Mouse (Mus musculus): ENCODE measurements around the gene Tspan5. TPM values are rescaled to one million over a fixed set of nuclear protein-coding genes. Genes with fewer than 3 reads are reported as not detected.

Gene Tspan5
- polyA plus RNA-seq, 1 experiment from 2014 or later, result 12.5 TPM

DNA sequence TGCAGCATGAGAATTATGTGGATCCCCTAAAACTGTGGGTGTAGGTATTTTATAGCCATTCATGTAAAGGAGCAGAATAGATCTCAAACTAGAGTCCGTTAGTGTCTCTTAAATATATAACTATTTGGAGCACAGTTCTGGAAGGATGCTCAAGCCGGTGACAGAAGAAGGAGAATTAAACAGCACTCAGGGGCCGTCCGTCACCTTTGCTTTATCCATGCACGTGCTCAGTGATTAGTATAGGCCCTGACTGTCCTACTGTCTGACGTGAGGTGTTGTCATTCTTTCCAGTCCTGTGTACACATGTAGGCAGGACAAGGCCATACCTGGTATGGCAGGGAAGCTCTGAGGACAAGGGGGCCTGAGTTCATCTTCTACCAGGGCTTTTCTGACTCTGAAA is 116.7 kb downstream of the Tspan5 start:
- H3K4me1 ChIP-seq (replicated peaks; ENCODE audit: control insufficient read depth, insufficient read depth, low read length), result no peaks in the 10 kb centered on the region
- H3K9me3 ChIP-seq (ENCODE audit: control insufficient read depth, low read length), result no peaks in the 10 kb centered on the region
- no peak overlapping the region for H3K4me2 ChIP-seq
- H3K36me3 ChIP-seq (ENCODE audit: control insufficient read depth, insufficient read depth, low read length), result no peaks in the 10 kb centered on the region
- DNase-seq (ENCODE audit: low spot score) (no peak), ATAC-seq (replicated peaks; ENCODE audit: low FRiP score) (no peak)
- no peaks in the 10 kb centered on the region for H3K27me3 ChIP-seq (replicated peaks; ENCODE audit: control insufficient read depth, insufficient read depth, low read length)
- no peak overlapping the region for H3K27ac ChIP-seq (ENCODE audit: low read depth, low read length)
- H3K9ac ChIP-seq (ENCODE audit: low read depth, low read length), result no peak overlapping the region
- no peak overlapping the region for H3K4me3 ChIP-seq (ENCODE audit: low read depth, low read length)
- 85% methylated on average over 6 of the region's 6 CpGs for WGBS

DNA sequence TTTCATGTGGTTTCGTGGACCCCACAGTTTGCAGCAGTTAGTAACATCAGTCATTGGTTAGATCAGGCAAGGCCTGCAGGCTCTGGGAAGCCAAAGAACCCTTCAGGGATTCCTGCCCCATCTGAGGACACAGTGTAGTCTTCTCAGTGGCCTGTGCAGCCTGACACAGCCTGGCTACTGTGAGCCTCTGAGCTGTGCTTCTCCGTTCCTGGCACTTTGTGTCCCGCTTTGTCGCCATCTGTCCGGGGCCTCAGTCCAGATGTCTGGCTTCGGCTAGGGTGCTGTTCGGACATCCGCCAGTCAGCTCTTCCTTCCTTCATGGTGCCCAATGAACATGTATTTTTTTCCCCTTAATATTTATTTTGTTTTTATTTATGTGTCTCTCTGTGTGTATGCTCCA is 117.2 kb downstream of the Tspan5 start:
- no peak overlapping the region for H3K4me2 ChIP-seq
- ATAC-seq (replicated peaks; ENCODE audit: low FRiP score) (no peak), DNase-seq (ENCODE audit: low spot score) (no peak)
- 86% methylated on average over 8 of the region's 8 CpGs for WGBS
- H3K27me3 ChIP-seq (replicated peaks; ENCODE audit: control insufficient read depth, insufficient read depth, low read length), result no peaks in the 10 kb centered on the region
- H3K27ac ChIP-seq (ENCODE audit: low read depth, low read length), result no peak overlapping the region
- H3K9me3 ChIP-seq (ENCODE audit: control insufficient read depth, low read length), result no peaks in the 10 kb centered on the region
- no peak overlapping the region for H3K4me3 ChIP-seq (ENCODE audit: low read depth, low read length)
- H3K36me3 ChIP-seq (ENCODE audit: control insufficient read depth, insufficient read depth, low read length), result no peaks in the 10 kb centered on the region
- no peak overlapping the region for H3K9ac ChIP-seq (ENCODE audit: low read depth, low read length)
- no peaks in the 10 kb centered on the region for H3K4me1 ChIP-seq (replicated peaks; ENCODE audit: control insufficient read depth, insufficient read depth, low read length)

GRCm38 (mm10) chr3:138859666-138860065 is 117.7 kb downstream of the Tspan5 start:
- Histone ChIP-seq H3K9ac (ENCODE audit: low read depth, low read length) (no peak overlapping the region), H3K4me2 (no peak overlapping the region), H3K4me3 (ENCODE audit: low read depth, low read length) (no peak overlapping the region), H3K36me3 (ENCODE audit: control insufficient read depth, insufficient read depth, low read length) (no peaks in the 10 kb centered on the region), H3K9me3 (ENCODE audit: control insufficient read depth, low read length) (no peaks in the 10 kb centered on the region), H3K4me1 (replicated peaks; ENCODE audit: control insufficient read depth, insufficient read depth, low read length) (no peaks in the 10 kb centered on the region), H3K27me3 (replicated peaks; ENCODE audit: control insufficient read depth, insufficient read depth, low read length) (no peaks in the 10 kb centered on the region), H3K27ac (ENCODE audit: low read depth, low read length) (no peak overlapping the region)
- WGBS, result 77% methylated on average over 8 of the region's 8 CpGs
- DNase-seq (ENCODE audit: low spot score), result no peak
- no peak for ATAC-seq (replicated peaks; ENCODE audit: low FRiP score)

GRCm38 (mm10) chr3:138860257-138860760 is 118.3 kb downstream of the Tspan5 start:
- no peaks in the 10 kb centered on the region for H3K4me1 ChIP-seq (replicated peaks; ENCODE audit: control insufficient read depth, insufficient read depth, low read length)
- H3K27me3 ChIP-seq (replicated peaks; ENCODE audit: control insufficient read depth, insufficient read depth, low read length), result no peaks in the 10 kb centered on the region
- no peak overlapping the region for H3K27ac ChIP-seq (ENCODE audit: low read depth, low read length)
- ATAC-seq (replicated peaks; ENCODE audit: low FRiP score), result no peak
- 72% methylated on average over 11 of the region's 11 CpGs for WGBS
- no peak overlapping the region for H3K4me2 ChIP-seq
- no peaks in the 10 kb centered on the region for H3K9me3 ChIP-seq (ENCODE audit: control insufficient read depth, low read length)
- no peak overlapping the region for H3K4me3 ChIP-seq (ENCODE audit: low read depth, low read length)
- DNase-seq (ENCODE audit: low spot score), result no peak
- H3K9ac ChIP-seq (ENCODE audit: low read depth, low read length), result no peak overlapping the region
- H3K36me3 ChIP-seq (ENCODE audit: control insufficient read depth, insufficient read depth, low read length), result no peaks in the 10 kb centered on the region

- H3K27ac ChIP-seq (ENCODE audit: low read depth, low read length), result no peak overlapping the region
- H3K9me3 ChIP-seq (ENCODE audit: control insufficient read depth, low read length), result no peaks in the 10 kb centered on the region
- no peaks in the 10 kb centered on the region for H3K27me3 ChIP-seq (replicated peaks; ENCODE audit: control insufficient read depth, insufficient read depth, low read length)
- H3K36me3 ChIP-seq (ENCODE audit: control insufficient read depth, insufficient read depth, low read length), result no peaks in the 10 kb centered on the region
- 70% methylated on average over 9 of the region's 9 CpGs for WGBS
- no peak overlapping the region for H3K4me2 ChIP-seq
- no peak overlapping the region for H3K9ac ChIP-seq (ENCODE audit: low read depth, low read length)
- no peak overlapping the region for H3K4me3 ChIP-seq (ENCODE audit: low read depth, low read length)
- H3K4me1 ChIP-seq (replicated peaks; ENCODE audit: control insufficient read depth, insufficient read depth, low read length), result no peaks in the 10 kb centered on the region
- no peak for DNase-seq (ENCODE audit: low spot score)
- no peak for ATAC-seq (replicated peaks; ENCODE audit: low FRiP score)
These were observed 119.0 kb downstream of the Tspan5 start for GRCm38 (mm10) chr3:138861032-138861431.

- no peaks in the 10 kb centered on the region for H3K9me3 ChIP-seq (ENCODE audit: control insufficient read depth, low read length)
- no peak overlapping the region for H3K4me2 ChIP-seq
- DNase-seq (ENCODE audit: low spot score) (no peak), ATAC-seq (replicated peaks; ENCODE audit: low FRiP score) (no peak)
- WGBS, result 72% methylated on average over 3 of the region's 3 CpGs
- H3K27me3 ChIP-seq (replicated peaks; ENCODE audit: control insufficient read depth, insufficient read depth, low read length), result no peaks in the 10 kb centered on the region
- H3K27ac ChIP-seq (ENCODE audit: low read depth, low read length), result no peak overlapping the region
- no peaks in the 10 kb centered on the region for H3K36me3 ChIP-seq (ENCODE audit: control insufficient read depth, insufficient read depth, low read length)
- no peak overlapping the region for H3K4me3 ChIP-seq (ENCODE audit: low read depth, low read length)
- H3K4me1 ChIP-seq (replicated peaks; ENCODE audit: control insufficient read depth, insufficient read depth, low read length), result no peaks in the 10 kb centered on the region
- no peak overlapping the region for H3K9ac ChIP-seq (ENCODE audit: low read depth, low read length)
These were observed 119.6 kb downstream of the Tspan5 start for GRCm38 (mm10) chr3:138861589-138861988.

DNA sequence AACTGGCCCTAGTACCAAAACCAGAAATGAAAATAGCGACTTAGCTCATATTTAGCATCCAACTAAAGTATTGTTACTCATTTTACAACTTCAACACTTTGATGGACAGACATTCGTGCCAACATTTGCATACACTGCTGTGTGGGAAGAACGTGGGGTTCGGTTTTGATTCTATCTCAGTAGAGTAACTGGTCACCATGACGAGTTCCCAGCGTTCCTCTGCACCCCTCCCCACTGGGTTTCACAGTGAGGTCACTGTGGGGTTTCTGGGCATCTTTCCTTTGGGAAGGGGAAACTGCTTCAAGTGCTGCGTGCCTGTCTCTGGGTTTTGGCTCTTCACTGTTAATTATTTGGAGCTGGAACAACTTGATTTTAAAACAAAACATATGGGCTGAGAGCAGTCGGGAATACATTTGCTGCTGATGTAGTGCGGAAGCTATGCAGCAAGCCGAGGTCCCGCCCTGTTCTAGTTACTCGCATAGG is 122.2 kb downstream of the Tspan5 start:
- ATAC-seq (replicated peaks; ENCODE audit: low FRiP score) (no peak), DNase-seq (ENCODE audit: low spot score) (no peak)
- WGBS, result 82% methylated on average over 12 of the region's 12 CpGs
- no peak overlapping the region for H3K4me3 ChIP-seq (ENCODE audit: low read depth, low read length)
- no peak overlapping the region for H3K4me2 ChIP-seq
- H3K27me3 ChIP-seq (replicated peaks; ENCODE audit: control insufficient read depth, insufficient read depth, low read length), result no peaks in the 10 kb centered on the region
- H3K9me3 ChIP-seq (ENCODE audit: control insufficient read depth, low read length), result no peaks in the 10 kb centered on the region
- H3K4me1 ChIP-seq (replicated peaks; ENCODE audit: control insufficient read depth, insufficient read depth, low read length), result no peaks in the 10 kb centered on the region
- H3K9ac ChIP-seq (ENCODE audit: low read depth, low read length), result no peak overlapping the region
- H3K27ac ChIP-seq (ENCODE audit: low read depth, low read length), result no peak overlapping the region
- no peaks in the 10 kb centered on the region for H3K36me3 ChIP-seq (ENCODE audit: control insufficient read depth, insufficient read depth, low read length)

- no peak overlapping the region for H3K4me2 ChIP-seq
- DNase-seq (ENCODE audit: low spot score) (no peak), ATAC-seq (replicated peaks; ENCODE audit: low FRiP score) (no peak)
- no peaks in the 10 kb centered on the region for H3K36me3 ChIP-seq (ENCODE audit: control insufficient read depth, insufficient read depth, low read length)
- no peak overlapping the region for H3K4me3 ChIP-seq (ENCODE audit: low read depth, low read length)
- H3K4me1 ChIP-seq (replicated peaks; ENCODE audit: control insufficient read depth, insufficient read depth, low read length), result no peaks in the 10 kb centered on the region
- no peak overlapping the region for H3K27ac ChIP-seq (ENCODE audit: low read depth, low read length)
- H3K9me3 ChIP-seq (ENCODE audit: control insufficient read depth, low read length), result no peaks in the 10 kb centered on the region
- H3K27me3 ChIP-seq (replicated peaks; ENCODE audit: control insufficient read depth, insufficient read depth, low read length), result no peaks in the 10 kb centered on the region
- 84% methylated on average over 5 of the region's 5 CpGs for WGBS
- H3K9ac ChIP-seq (ENCODE audit: low read depth, low read length), result no peak overlapping the region
These were observed 123.3 kb downstream of the Tspan5 start for GRCm38 (mm10) chr3:138865271-138865670.

DNA sequence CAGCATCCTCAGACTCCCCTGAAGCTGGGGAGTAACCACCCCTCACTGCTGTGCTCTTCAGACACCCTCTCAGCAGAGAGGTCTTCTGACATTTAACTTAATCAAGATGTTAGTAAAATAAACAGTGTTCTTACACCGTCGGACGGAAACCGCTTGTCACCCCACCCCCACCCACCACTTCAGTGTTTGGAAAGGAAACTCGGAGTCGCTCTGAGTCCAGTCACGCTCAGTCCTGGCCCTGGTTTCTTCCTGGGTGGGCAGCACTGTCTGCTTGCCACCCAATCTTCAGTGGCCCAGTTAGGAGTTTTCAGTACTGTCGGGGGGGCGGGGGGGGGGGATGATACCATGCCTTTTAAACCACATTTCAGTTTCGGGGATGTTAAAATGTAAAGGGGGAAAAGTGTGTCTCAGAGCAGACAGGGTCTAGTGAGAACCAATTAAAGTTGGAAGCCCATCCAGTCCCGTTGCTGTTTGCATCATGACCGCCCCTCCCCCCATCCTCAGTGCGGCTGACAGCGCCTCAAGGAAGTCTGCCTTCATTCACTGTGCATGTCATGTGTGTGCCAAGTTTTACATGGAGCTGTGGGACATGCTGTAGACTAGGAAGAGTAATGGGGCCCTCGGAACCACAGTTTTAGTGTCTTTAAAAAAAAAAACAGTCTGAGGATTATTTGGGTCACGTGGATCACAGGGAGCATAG is 125.3 kb downstream of the Tspan5 start:
- no peak overlapping the region for H3K27ac ChIP-seq (ENCODE audit: low read depth, low read length)
- WGBS, result 81% methylated on average over 16 of the region's 16 CpGs
- DNase-seq (ENCODE audit: low spot score) (no peak), ATAC-seq (replicated peaks; ENCODE audit: low FRiP score) (no peak)
- H3K9me3 ChIP-seq (ENCODE audit: control insufficient read depth, low read length), result no peaks in the 10 kb centered on the region
- H3K4me3 ChIP-seq (ENCODE audit: low read depth, low read length), result no peak overlapping the region
- H3K4me2 ChIP-seq, result no peak overlapping the region
- no peak overlapping the region for H3K9ac ChIP-seq (ENCODE audit: low read depth, low read length)
- no peaks in the 10 kb centered on the region for H3K4me1 ChIP-seq (replicated peaks; ENCODE audit: control insufficient read depth, insufficient read depth, low read length)
- no peaks in the 10 kb centered on the region for H3K27me3 ChIP-seq (replicated peaks; ENCODE audit: control insufficient read depth, insufficient read depth, low read length)
- no peaks in the 10 kb centered on the region for H3K36me3 ChIP-seq (ENCODE audit: control insufficient read depth, insufficient read depth, low read length)

Measured in liver, embryonic 11.5 days (tissue).